Mouse (Mus musculus): ENCODE data around the gene Suds3. TPM values are rescaled to one million over a fixed set of nuclear protein-coding genes. Genes with fewer than 3 reads are reported as not detected.

Suds3 gene
- total RNA-seq, 2 experiments from 2014 or later = 72.6 to 81.8 TPM

DNA sequence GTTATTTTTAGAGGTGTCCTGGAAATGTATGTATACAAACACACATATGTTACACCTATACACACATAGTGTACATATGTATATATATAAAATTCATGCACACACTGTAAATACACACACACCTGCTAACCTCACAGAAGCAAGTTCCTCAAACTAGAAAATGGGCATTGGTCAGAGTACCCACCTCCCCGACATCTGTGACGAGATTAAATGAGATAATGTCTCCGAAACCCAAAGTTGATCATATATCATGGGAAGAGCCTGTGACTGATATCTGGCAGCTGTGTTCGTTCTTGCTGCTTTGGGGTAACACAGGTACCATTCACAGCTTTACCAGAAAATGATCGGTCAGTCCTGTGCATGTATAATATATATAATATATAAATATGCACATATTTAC is 20.7 kb upstream of the Suds3 start:
- DNase-seq = no peak

DNA sequence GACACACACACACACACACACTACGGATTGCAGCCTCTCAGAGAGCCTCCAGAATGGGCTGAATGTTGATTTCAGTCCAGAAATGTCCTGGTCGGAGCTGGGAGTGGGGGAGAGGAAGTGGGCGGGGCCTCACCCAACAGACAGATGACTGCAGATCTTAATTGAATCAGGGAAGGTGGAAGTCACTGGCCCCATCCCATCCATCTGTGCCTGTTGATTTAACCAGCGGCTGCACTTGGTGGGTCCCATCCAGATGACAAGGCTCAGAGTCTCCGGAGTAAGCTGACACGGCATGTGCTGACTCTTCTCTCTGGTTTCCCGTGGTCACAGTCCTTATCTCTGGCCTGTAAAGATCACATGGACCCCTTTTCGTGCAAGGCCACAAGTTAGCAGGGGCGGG is 20.0 kb upstream of the Suds3 start:
- DNase-seq = no peak

DNA sequence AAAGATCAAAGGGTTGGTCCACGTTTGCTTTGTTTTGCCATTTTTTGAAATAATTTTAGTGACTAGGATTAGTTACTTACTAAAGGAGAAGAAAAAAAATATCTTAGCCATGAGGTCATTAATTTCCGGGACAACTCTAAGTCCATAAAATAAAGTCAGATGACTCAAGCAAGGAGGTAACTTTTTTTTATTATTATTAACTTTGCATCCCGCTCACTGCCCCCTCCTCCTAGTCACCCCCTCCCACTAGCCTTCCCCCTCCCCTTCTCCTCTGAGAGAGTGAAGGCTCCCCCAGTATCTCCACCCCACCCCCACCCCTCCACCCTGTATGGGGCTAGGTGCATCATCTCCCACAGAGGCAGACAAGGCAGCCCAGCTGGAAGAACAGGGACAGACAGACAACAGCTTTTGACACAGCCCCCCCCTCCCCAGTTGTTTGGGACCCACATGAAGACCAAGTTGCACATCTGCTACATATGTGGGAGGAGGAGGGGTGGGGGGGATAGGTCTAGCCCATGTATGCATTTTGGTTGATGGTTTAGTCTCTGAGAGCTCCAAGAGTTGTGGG is 19.1 kb upstream of the Suds3 start:
- DNase-seq = no peak

DNA sequence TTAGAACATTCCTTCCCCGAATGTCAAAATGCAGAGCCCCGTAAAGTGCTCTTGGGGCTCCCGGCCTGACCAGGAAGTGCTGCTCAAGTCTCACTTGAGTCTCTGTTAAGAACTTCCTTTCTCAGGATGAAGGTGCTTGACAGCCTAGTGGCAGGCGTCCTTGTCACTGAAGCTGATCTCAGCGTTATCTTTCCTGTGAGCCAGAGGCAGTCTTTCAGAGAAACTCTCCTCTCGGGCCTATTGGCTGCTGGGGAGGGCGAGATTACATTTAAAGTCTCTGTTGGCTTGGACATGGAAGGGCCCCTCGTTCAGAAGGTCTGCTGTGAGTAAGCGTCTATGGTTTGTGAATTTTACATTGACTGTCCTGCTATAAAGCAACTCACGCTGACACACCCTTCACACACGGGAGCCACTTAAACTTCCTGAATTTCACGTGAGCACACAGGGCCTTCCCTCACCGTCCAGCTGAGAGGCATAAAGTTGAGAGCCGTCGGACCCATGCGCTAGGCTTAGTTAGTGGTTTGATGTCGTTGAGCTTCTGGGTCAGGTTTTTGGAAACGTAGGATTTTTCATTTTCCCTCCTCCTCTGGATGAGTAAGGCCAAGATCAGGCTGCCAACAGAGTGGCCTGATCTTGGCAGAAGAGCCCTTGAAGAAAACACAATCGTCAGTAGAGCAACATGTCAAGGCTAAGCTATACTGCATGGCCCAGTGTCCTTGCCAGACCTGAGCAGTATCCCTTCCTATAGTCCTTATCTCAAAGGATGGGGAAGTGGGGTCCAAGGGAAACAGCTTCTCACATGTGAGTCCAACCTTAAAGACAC is 18.4 kb upstream of the Suds3 start:
- DNase-seq = no peak

DNA sequence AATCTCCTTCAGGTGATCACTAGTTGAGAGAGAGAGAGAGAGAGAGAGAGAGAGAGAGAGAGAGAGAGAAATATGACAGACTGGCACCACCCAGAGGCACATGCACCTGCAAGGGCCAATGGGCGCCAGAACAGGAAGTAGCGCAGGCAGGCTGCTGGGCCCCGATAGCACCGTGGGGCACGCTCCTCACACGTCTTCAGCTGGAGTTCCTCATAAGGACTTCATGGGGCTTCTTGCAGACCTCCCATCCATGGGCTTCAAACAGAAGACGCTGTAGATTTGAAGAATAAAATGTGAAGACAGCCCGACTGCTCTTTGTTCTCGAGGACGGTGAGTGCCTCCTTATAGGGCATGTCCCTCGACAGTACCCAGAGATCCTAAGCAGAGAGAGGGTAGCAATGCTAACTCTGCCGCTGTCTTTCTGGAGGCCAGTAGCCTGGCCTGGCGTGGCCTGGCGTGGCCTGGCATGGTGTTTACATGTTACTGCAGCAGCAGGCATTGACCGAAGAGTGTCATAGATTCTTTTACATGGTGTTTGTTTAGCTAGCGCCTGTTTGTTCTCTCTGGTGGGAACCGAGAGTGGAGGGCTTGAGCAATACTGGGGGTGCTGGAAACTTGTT is 17.6 kb upstream of the Suds3 start:
- DNase-seq = peak; percentile 21

DNA sequence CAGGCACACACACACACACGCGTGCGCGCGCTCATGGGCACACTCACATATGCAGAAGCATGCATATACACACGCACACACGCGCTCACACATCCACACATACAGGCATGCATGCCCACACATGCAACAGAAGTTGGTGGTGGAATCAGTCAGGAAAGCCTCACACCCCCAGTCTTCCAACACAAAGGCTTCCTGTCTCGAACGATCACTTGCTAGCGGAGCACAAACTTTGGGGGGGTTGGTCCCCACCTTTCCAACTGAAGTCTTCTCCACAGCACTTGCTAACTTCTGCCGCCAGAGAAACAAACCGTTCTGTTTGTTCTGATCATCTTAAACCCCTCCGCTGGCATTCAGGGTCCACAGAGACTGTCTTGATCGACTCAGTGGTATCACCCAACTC is 14.8 kb upstream of the Suds3 start:
- no peak for DNase-seq

DNA sequence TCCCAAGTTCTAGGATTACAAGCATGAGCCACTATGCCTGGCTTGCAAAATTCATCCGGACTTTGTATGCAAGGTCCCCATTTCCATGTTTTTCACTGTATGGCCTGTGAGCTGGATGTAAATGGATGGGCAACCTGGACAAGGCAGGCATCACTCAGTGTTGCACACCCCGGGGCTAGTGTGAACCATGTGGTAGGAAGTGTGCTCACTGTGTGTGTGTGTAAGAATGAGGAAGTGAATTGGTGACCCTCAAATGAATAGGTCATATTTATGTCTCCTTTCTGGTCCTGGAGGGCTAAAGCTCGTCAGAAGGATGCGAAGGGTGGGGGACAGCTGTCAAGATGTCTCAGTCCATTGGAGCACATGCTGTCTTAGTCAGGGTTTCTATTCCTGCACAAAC is 11.1 kb upstream of the Suds3 start:
- no peak for DNase-seq

DNA sequence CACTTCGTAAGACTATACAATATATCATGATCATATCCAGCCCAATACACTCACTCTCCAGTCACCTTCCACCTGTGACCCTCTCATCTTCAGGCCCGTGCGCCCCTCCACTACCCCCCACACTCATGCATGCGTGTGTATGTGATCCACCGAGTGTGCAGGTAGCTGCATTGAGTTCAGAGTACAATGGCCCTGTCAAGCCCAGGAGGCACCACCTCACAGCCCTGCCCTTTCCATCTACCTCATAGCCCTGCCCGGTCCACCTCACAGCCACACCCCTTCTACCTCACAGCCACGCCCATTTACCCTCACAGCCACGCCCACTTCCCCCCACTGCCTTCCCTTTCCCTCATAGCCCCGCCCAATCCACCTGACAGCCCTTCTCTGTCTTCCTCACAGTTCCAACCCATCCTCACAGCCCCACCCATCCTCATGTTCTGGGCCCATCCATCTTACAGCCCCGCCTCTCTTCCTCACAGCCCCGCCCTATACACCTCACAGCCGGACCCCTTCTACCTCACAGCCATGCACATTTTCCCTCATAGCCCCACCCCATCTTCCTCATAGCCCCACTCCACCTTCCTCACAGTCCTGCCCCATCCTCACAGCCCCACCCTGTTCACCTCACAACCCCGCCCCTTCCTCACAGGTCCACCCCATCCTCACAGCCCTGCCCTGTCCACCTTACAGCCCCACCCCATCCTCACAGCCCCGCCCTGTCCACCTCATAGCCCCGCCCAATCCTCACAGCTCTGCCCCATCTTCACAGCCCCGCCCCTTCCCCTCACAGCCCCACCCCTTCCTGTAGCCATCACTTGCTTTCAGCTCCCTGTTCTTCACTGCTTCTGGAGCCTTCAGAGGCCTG is 9.8 kb upstream of the Suds3 start:
- no peak for DNase-seq

DNA sequence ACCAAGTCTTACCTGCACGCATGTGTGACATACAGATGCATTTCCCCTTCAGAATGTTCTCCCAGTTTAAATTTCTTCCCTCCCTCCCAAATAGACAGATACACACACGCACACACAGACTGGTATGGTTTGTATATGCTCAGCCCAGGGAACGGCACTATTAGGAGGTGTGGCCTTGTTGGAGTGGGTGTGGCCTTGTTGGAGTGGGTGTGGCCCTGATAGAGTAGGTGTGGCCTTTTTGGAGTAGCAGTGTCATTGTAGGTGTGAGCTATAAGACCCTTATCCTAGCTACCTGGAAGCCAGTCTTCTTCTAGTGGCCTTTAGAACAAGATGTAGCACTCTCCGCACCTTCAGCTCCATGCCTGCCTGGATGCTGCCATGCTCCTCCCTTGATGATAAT is 7.9 kb upstream of the Suds3 start:
- no peak for DNase-seq

DNA sequence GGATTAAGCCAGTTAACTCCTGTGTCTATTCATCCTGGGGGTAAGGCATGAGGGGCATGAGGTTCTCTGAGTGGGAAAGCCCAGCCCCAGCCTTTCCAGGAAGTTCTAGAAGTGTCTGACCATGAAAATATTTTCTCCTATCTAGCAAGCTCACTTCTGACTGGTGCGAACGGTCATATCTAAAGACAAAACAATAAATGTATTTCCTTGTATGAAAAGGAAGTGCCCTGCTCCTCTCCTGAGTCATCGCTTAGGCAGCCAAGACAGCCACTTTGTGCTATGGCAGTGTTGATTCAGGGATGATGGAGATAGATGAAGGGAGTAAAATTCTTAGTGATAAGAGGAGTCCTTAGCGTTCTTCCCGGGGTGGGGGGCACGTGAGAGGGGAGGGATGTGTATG is 7.2 kb upstream of the Suds3 start:
- DNase-seq = no peak

DNA sequence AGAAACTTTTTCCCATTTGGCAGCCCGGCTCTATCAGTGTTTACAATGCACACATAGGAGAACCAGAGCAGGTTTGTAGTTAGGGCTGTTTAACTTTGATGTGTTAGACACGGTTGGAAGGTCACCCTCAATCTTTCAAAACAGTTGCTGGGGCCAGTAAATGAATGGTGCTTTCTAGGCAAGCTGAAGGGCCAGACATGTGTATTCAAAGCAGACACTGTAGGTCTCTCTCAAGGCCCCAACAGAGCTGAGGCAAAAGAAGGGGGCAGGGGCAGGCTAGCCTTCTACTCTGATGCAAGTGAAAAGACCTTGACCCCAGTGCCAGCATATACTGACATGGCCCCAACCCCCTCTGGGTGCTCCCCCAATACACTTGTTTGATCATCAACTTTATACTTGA is 5.7 kb upstream of the Suds3 start:
- no peak for DNase-seq

DNA sequence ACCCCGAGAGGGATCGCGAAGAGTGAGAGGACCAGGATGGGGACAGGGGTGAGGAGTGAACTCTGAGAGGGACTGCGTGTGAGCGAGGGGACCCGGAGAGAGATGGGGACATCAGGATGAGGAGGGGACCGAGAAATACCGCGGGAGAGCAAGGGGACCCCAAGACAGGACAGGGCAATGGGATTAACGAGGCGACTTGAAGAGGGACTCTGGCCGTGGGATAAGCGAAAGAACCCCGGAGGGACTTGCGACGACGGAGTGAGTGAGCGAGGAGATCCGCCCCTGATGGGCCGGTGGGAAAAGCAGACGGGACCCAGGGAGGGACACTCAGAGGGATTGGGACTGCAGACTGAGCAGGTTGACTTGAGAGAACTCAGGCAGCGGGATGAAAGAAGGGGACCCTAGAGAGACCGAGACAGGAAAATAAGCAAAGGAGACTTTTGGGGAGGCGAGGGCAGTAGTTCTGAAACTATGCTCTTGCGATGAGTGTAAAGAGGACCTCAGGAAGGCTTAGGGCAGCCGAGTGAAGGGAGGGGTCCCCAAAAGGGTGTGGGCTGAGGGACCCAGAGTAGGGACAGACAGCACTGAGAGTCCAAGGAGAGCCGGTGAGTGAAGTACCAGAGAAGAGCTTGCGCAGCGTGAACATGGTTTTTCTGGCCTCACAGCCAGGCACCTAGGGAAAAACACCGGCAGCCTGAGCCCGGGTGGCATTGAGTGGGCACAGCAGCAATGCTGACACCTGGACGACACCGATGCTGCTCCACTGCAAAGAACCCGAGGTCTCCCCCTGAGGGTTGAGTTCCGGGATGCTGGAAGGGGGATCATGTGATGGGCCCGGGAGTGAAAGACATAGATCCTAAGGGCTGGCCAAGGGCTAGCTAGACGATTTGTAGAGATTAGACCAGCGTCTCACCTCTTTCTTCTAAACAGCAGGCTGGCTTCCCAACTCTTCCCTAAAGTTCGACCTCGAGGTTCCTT is 4.9 kb upstream of the Suds3 start:
- no peak for DNase-seq

DNA sequence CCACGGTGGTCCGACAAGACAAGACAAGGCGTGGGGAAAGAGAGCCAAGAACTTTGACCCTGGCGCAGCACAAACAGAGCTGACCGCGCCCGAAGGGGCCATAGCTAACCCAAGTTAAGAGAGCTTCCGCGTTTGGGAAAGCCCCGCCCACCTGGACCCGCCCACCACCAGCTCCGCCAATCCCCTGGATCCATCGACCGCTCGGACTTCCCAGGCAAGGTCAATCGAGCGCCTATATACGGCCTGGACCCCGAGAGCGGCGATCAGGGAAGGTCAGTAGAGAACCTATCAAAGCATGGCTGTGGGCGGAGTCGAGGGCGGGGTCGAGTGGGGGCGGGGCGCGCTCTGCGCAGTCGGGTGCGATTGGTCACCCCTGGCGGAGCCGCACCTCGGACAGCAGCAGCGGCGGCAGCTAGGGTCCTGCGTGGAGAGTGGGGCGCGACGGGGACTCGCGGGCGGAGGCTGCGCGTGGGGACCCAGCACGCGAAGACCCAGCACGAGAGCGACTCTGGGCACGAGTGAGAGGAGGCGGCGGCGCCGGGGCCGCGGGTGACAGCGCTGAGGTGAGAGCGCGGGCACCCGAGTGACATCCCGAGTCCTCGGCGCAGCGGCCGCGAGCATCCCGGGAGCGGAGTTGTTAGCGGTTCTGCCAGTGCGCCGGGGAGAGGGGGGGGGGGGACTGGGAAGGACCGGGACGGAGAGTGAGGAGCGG is 4.0 kb upstream of the Suds3 start, which contains the start of gene Taok3:
Gene Taok3 (plus strand): TSS at position 353 of the 712 bp plus-strand sequence.
- DNase-seq = peak; percentile 99

DNA sequence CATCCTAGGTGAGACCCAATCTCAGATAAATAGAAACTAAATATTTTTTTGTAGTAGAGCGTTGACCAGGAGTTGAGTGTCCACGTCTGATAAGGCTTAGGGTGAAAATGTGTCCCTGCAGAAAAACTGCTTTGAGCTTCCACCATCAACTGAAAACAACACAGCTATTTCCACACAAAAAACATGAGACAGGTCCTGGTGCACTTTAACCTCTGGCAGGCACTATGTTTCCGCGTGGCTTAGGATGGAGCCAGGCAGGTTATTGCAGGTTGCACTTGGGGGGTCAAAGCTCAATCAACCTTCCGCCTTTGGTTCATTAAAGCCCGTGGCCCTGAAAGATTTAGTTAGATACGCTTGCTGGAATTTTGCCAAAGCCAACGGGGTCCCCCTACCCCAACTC is 2.9 kb upstream of the Suds3 start:
- DNase-seq = no peak

DNA sequence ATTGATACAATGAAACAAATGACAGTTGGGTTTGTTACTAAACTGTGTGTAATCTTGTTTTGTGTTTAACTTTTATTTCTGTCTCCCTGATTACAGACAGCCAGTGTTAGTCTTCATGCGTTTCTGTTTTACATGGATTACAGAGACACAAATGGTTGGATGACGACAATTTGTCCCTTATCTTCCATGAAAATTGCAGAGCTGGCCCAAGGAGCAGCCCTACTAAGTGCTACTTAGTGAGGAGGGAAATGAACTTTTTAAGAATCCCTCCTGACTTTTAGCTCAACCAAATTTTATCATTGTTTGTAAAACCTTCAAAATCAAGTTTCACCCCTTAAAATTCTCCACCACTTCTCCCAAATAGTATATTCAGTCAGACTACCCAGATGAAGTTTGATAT is 2.3 kb upstream of the Suds3 start:
- DNase-seq = no peak

DNA sequence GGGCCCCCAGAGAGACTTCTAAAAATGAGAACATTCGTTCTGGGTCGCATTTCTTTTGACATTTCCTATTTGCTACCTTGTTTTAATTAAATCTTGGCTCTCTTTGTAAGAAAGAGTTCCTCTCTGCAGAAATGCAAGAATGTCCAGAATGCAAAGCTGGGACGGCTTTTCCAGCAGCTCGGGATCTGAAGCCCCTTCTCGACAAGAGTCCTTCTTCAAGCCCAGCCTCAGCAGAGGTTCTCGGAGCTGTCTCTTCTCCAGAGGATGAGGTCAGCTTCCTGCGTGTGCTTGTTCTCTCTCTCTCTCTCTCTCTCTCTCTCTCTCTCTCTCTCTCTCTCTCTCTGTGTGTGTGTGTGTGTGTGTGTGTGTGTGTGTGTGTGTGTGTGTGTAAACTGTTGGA is 1.8 kb upstream of the Suds3 start:
- no peak for DNase-seq

DNA sequence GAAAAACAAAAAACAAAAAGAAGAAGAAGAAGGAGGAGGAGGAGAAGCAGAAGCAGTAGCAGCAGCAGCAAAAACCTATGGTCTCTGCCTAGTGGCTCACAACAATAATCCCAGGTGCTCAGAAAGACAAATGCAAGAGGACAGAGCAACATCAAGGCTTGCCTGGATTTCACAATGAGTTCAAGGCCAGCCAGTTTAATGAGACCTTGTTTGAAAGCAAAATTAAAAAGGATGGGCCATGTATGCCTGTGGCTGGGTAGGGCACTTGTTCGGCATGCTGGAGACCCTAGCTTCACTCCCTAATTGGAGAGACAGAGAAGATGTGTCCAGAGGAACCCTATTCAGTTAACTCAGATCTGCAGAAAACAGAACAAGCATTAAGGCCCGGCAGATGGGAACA is 1.3 kb upstream of the Suds3 start:
- DNase-seq = no peak

DNA sequence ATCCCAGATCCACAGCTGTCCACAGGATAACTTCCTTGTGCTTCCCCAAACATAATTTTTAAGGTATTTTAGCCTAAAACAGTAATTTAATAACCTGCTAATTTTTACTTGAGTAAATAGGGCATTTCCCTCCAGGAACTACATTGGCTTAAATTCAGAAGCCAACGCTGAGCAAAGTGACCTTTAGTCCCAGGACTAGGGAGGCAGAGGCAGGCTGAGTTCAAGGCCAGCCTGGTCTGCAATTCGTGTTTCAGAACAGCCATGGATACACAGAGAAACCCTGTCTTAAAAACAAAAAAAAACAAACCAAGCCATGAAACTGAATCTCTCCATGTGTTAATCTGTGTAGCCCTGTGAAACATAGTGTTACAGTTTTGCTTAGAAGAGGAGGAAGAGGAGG is 747 bp upstream of the Suds3 start:
- no peak for DNase-seq

DNA sequence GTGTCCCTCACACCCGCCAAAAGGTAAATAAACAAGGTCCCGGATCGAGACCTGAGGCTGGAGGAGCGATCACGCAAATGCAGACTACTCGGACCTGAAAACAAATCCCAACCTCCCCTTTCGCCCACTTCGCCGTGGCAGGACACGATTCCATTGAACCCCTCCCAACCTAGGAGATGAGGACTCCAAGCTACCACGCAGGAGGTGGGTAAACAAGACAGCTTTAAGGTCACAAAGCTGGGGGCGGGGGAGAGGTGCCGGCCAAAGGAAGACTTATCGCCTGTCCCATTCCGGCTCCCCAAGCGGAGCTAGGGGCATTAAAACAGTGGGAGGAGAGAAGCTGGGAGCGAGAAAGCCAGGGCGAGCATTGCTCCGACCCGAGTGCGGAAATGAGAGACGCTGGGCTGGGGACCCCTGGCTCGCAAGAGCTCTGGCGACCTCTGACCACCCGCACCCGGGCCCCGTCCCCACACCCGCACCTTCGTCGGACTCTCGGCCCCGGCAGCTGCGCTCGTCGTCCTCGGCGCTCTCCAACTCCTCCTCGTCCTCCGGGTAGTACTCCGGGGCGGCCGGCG is 633 bp downstream of the Suds3 start:
- peak; percentile 33 for DNase-seq

DNA sequence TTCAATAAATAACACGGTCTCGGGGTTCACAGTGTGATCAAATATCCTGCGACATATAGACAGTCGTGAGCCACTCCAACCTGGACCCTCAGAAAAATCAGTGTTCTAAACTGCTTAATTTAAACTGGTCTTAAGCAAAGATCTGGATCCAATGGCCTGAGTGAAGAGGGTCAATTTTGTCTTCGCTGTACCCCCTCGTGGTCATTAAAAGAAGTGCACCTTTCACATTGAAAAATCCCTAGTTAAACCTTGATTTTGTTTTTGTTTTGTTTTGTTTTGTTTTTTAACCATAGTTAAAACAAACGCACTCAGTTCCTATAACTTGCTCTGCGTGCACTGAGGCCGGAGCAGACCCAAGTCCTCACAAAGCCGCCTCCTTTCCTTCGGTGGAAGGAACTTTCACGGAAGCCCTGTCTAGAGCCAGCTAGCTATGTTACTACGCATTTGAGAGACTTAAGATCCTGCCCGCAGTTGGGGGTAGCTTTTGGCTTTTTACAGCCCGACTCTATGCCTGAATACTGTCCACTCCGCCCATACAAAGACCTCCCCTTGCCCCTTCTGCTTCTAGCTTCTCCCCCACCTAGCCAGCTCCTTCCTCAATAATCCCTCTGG is 1.2 kb downstream of the Suds3 start:
- DNase-seq = no peak

All from gastrocnemius, postnatal 25 days (tissue).